Mouse (Mus musculus) A20 (cell line): ENCODE data around the gene Rsad1.

ENCODE experiments used
- DNase-seq: peaks from one replicate; pipeline ENCODE4 v3.0.0-alpha.2; 2011; ENCODE audit warnings: low read depth, low spot score

The Rsad1 gene

GRCm38 (mm10) chr11:94491749-94492099 lies 57.3 kb downstream of the Rsad1 start:
- no peak for DNase-seq

- no peak for DNase-seq
These were observed 57.9 kb downstream of the Rsad1 start for GRCm38 (mm10) chr11:94491035-94491748.
